Mouse (Mus musculus) monocyte, adult 2 months (primary cell): Measurements from ENCODE around the gene Cyp26c1.

ENCODE experiments used
- DNase-seq, 2 experiments: peaks; one replicate each; pipeline ENCODE4 v3.0.0; 2022; ENCODE audit warnings: low spot score in 2 of 2, low read depth in 1 of 2

The Cyp26c1 gene

GRCm38 (mm10) chr19:37685281-37685680, at the start of gene Cyp26c1:
Cyp26c1 (plus strand) TSS chr19:37685581.
- DNase-seq, result no peak

GRCm38 (mm10) chr19:37647994-37648393, 37.4 kb upstream of the Cyp26c1 start:
- no peak for DNase-seq

GRCm38 (mm10) chr19:37650526-37650925, 34.9 kb upstream of the Cyp26c1 start:
- DNase-seq, result no peak

DNA sequence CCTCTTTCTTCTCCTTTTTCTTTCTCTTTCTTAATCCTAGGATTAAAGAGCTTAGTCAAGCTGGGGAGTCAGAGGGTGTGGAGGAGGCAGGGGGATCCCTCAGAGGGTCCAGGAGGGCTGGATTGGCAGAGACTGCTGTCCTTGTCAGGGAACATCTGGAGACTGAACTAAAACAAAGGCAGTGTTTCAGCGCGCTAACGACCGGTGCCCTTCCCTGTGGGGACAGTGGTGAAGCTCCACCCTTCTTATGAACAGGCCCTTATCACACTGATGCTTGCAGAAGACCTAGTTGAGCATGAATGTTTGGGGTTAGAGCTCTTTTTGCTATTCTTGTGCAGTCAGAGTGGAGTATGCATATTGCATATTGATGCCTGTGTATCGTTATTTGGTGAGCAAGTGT, 31.4 kb upstream of the Cyp26c1 start:
- DNase-seq, result no peak

DNA sequence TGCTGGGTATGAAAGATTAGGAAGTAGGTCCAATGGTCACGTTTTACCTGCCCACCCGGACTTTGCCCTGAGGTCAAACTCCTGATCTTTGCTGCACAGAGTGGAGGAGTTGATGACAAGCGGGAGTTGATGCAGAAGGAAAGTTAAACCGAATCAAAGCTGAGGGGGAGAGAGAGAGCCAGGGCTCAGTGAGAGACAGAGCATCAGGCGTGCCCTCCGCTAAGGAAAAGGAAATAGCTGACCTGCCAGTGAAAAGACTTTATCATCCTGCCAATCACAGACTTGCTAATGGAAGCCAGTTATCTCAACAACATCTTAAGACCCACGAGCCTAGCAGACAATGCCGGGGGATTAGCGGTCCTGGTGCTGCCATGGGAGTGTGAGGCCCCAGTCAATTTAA, 28.9 kb upstream of the Cyp26c1 start:
- no peak for DNase-seq

- DNase-seq, result no peak
These were observed 20.1 kb upstream of the Cyp26c1 start for GRCm38 (mm10) chr19:37665256-37665655.

DNA sequence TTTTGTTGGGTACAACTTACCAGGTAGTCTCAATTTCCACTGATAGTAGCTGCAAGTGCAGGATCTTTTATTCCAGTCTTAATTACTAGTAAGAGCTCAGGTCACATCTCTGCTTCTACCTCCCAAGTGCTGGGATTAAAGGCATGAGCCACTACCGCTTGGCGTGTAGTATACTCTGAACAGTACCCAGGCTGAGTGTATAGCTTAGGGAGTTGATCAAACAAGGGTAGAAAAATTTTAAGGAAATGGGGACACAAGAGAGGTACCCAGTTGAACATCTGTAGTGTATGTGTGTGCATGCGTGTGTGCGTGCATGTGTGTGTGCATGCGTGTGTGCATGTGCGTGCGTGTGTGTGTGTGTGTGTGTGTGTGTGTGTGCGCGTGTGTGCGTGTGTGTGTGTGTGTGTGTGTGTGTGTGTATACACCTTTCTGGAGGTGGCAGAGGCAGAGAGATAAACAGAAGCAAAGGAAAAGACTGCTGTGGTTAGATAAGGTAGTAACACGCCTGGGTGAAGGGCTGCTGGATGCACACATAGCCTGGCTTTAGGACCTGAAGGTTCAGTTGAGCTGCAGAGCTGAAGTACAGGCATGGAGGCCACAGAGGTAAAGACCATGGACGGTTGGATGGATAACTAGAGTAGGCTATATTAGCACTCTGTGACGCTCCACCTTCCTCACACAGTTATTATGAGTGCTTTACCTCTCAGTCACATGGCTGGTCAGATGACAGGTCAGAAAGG, 17.4 kb upstream of the Cyp26c1 start:
- DNase-seq, result no peak

- DNase-seq, result no peak
These were observed 16.7 kb upstream of the Cyp26c1 start for GRCm38 (mm10) chr19:37668657-37669056.

DNA sequence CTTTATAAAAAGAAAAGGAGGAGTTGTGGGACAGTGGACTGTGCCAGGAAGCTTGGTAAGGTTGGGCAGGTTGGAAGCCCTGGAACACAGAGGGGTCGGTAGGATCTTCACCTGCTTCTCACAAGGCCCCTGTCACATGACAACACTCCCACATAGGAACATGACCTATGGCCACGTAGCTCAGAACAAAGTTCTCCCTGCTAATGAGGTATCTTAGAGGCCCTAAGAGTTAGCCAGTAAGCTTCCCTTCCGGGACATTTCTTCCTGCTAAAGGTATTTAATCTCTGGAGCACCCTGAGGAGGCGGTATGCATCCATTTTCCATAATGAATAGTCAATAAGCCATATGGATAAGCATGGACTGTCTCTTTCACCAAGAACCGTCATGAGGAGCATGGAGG, 15.9 kb upstream of the Cyp26c1 start:
- no peak for DNase-seq

DNA sequence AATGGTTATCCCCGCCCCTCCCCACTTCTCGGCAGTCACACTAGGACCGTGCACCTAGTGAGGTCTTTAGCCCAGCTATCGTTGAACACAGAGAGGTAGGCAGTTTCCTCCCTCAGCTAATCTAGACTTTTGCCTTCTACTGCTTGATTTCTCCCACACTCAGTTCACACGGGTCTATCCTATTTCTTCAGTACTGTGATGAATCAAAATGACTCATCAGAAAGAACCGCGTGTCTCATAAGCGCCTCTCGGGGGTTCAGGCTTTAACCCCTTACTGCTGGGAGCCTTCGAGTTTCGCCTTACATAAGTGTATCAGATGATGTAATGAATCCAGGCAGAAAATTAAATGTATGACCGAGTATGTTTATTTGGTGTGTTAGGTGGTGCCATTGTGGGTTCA, 12.0 kb upstream of the Cyp26c1 start:
- DNase-seq, result no peak

DNA sequence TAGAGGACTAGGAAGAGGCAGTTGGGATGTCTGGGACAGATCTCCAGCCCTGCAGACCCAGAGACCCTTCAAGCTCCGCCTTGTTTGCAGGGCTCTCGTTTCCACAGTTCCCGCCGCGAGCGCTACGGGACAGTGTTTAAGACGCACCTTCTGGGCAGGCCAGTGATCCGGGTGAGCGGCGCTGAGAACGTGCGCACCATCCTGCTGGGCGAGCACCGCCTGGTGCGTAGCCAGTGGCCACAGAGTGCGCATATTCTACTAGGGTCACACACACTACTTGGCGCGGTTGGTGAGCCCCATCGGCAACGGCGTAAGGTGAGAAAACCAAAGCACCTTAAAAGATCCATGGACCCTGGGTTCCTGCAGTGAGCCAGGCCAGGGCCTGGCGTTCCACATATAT, 966 bp downstream of the Cyp26c1 start:
- no peak for DNase-seq

GRCm38 (mm10) chr19:37686941-37687850, 1.8 kb downstream of the Cyp26c1 start:
- no peak for DNase-seq

DNA sequence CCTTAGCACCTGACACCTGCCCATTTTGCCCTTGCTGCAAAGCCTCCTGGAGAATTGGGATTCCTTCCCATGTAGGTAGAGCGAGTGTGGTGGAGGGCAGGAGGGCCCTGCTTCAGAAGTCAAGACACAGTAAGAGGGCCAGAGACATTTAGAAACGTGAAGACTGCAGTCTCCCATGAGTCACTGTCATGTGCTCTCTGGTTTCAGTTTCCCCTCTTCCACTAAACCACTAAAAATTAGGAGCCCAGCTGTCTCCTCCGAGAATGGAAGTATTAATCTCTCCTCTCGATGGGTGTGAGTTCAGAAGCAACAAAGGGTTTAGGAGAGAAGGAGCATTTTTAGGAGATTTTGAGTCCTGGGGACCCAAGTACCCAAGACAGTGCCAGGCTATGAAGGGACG, 4.1 kb downstream of the Cyp26c1 start:
- DNase-seq, result no peak

DNA sequence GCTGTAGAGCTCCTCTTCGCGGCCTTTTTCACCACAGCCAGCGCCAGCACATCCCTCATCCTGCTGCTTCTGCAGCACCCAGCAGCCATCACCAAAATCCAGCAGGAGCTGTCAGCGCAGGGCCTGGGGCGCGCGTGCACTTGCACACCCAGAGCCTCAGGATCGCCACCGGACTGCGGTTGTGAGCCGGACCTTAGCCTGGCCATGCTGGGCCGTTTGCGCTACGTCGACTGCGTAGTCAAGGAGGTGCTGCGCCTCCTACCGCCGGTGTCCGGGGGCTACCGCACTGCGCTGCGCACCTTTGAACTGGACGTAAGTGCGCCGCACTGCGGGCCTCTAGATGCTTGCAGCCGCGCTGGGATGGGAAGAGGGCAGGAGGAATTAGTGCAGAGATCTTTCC, 5.3 kb downstream of the Cyp26c1 start:
- no peak for DNase-seq

DNA sequence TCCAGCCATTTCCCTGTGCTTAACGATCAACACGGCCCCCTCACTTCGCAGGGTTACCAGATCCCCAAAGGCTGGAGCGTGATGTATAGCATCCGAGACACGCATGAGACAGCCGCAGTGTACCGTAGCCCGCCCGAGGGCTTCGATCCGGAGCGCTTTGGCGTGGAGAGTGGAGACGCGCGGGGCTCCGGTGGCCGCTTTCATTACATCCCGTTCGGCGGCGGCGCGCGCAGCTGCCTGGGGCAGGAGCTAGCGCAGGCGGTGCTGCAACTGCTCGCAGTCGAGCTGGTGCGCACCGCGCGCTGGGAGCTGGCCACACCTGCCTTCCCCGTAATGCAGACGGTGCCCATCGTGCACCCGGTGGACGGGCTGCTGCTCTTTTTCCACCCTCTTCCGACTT, 7.5 kb downstream of the Cyp26c1 start:
- DNase-seq, result no peak

DNA sequence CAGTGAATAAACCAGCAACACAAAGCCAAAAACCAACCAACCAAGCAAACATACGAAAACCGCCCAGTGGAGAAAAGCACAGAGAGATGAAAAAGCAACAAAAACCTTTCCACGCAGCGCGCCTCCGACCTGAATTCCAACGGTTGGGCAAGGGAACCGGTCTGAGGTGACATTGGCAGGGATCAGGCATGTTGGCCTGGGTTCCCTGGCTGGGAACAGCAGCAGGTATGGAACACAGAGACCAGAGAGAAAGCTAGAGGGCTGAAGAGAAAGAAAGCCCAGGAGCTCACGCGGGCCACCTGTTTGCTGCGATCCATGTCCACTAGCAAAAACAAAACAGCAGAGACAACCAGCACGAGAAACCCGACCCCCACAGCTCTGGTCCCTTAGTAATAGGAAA, 9.8 kb downstream of the Cyp26c1 start:
- no peak for DNase-seq

DNA sequence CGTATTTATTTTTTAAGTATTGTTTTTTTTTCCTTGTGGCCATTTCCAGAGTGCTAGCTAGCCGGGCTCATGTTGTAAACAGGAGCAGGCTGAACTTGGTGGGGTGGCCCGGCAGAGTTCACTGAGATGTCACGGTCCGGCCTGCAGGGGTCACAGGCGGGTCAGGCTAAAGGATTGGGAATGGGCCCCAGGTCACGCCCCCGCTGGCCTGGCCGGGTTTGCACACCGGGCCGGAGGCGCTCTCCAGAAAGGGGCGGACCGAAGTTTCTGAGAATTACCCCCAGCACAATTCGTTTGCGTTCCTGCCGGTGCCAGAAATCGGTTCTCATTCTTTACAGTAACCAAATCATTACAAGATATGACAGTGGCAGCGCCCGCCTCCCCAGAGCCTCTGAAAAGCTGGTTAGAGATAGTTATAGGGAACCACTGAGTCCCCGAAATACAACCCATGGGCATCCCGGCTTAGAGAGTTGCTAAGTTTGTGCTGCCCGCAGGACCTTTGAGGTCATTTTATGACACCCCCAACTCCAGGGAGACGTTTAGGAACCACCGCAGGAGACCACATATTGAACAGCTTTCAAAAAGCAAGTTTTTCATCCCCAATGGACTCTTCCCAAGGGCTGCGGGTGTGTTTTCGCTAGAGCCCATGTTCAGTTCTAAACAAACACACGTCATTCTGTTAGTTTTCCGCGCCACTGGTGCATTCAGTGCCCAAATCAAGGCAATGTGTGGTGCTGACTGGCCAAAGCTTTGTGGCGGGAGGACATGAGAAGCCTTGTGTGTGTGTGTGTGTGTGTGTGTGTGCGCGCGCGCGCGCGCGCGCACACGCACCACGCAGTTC, 10.6 kb downstream of the Cyp26c1 start:
- no peak for DNase-seq

DNA sequence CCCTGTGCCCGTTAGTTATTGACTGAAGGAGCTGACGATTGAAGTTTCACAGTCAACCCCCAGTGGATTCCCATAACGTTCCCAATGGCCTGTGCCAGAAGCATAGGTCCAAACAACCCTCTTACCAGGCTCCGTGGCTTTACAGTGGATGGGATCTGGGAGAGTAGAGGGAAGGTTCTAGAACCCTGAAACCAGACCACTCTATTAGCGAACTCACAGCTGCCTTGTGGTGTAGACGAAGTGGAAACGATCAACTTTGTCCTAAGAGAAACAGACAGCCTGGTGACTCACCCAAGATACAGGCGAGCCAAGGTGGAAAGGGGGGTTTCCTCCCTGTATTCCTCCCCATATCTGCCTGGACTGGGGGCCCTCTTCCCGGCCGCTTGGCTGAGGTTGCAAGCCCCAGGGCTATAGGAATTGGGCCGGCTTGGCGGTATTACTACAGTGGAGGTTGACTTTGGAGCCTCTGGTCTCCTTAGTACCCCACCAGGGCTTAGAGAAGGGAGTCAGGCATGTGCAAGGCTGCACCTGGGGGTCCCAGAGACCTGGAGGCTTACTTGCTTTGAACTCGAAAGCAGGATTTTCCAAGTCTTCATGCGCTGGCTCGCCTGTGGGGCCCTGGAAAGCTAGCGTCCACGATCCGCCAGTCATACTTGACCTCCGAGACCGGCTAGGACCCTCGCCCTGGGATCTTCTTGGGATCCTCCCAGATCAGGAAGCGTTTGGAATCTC, 11.4 kb downstream of the Cyp26c1 start:
- DNase-seq, result no peak

GRCm38 (mm10) chr19:37697335-37697636, 11.9 kb downstream of the Cyp26c1 start:
- no peak for DNase-seq

DNA sequence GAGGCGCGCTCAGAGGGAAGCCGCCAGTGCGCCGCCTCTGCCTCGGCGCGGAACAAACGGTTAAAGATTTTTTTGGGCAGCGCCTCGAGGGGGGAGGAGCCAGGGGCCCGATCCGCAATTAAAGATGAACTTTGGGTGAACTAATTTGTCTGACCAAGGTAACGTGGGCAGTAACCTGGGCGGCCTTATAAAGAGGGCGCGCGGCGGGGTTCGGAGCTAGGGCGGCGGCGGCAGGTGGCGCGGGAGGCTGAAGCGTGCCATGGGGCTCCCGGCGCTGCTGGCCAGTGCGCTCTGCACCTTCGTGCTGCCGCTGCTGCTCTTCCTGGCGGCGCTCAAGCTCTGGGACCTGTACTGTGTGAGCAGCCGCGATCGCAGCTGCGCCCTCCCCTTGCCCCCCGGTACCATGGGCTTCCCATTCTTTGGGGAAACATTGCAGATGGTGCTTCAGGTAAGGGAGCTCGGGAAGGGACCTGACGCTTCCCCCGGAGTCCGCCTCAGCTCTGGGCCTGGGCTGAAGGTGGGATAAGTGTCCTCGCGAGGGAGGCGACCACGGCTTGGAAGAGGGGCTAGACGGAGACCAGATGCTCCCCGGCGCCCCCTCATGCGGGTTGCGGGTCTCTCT, 12.4 kb downstream of the Cyp26c1 start, which contains the start of gene Cyp26a1:
Gene Cyp26a1, plus strand, starts transcription at position 148 of the 622 bp plus-strand sequence.
- DNase-seq, result no peak
